Mouse (Mus musculus): Measurements from ENCODE around the gene Pate2. TPM values are rescaled to one million over a fixed set of nuclear protein-coding genes. Genes with fewer than 3 reads are reported as not detected.

Gene Pate2
- polyA plus RNA-seq, 1 experiment from 2014 or later, result 0.46 TPM

DNA sequence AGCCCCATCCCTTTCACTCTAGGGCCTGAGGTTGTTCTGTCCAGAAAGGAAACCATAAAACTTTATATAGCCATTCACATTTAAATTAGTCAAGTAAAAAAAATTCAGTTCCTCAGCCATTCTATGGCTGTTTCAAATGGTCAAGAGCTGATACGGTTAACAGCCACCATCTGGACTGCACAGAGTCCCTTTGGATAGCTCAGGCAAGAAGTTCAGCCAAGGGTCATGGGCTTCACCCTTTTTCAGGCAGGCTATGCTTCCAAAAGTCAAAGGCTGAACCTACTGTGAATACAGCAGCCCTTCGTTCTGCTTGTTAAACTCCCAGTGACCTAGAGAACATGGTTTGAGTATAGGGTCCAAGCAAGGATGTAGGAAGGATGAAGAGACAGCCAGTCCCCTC, 25.4 kb upstream of the Pate2 start:
- Histone ChIP-seq H3K27me3 (ENCODE audit: control insufficient read depth, insufficient read depth, low read length) (no peaks in the 10 kb centered on the region), H3K27ac (ENCODE audit: low read depth, low read length) (no peak overlapping the region), H3K9ac (ENCODE audit: low read depth, low read length) (no peak overlapping the region), H3K4me2 (no peak overlapping the region), H3K4me3 (ENCODE audit: low read depth, low read length) (no peak overlapping the region), H3K4me1 (ENCODE audit: control insufficient read depth, insufficient read depth, low read length) (0 out of 2 replicates have a peak, but pooled peaks cover 3% of the 10 kb centered on the region), H3K9me3 (replicated peaks; ENCODE audit: control insufficient read depth, low read length) (no peaks in the 10 kb centered on the region), H3K36me3 (ENCODE audit: control insufficient read depth, insufficient read depth, low read length) (no peaks in the 10 kb centered on the region)
- ATAC-seq (replicated peaks; ENCODE audit: insufficient number of reproducible peaks, low FRiP score, low TSS enrichment), result no peak
- WGBS (ENCODE audit: insufficient replicate concordance), result 88% methylated on average over 2 of the region's 2 CpGs

GRCm38 (mm10) chr9:35545704-35546103, 24.4 kb upstream of the Pate2 start:
- Histone ChIP-seq H3K4me1 (ENCODE audit: control insufficient read depth, insufficient read depth, low read length) (0 out of 2 replicates have a peak, but pooled peaks cover 3% of the 10 kb centered on the region), H3K9me3 (replicated peaks; ENCODE audit: control insufficient read depth, low read length) (no peaks in the 10 kb centered on the region), H3K4me2 (no peak overlapping the region), H3K9ac (ENCODE audit: low read depth, low read length) (no peak overlapping the region), H3K36me3 (ENCODE audit: control insufficient read depth, insufficient read depth, low read length) (no peaks in the 10 kb centered on the region), H3K27me3 (ENCODE audit: control insufficient read depth, insufficient read depth, low read length) (no peaks in the 10 kb centered on the region), H3K27ac (ENCODE audit: low read depth, low read length) (no peak overlapping the region), H3K4me3 (ENCODE audit: low read depth, low read length) (no peak overlapping the region)
- ATAC-seq (replicated peaks; ENCODE audit: insufficient number of reproducible peaks, low FRiP score, low TSS enrichment), result no peak
- WGBS (ENCODE audit: insufficient replicate concordance), result 67% methylated on average over 12 of the region's 12 CpGs

- 69% methylated on average over 9 of the region's 9 CpGs for WGBS (ENCODE audit: insufficient replicate concordance)
- H3K4me3 ChIP-seq (ENCODE audit: low read depth, low read length), result no peak overlapping the region
These were observed 23.3 kb upstream of the Pate2 start for GRCm38 (mm10) chr9:35546745-35547144.

GRCm38 (mm10) chr9:35548455-35548854, 21.6 kb upstream of the Pate2 start:
- no peak overlapping the region for H3K4me2 ChIP-seq
- no peak overlapping the region for H3K9ac ChIP-seq (ENCODE audit: low read depth, low read length)
- no peak overlapping the region for H3K27ac ChIP-seq (ENCODE audit: low read depth, low read length)
- WGBS (ENCODE audit: insufficient replicate concordance), result 78% methylated on average over 9 of the region's 9 CpGs
- ATAC-seq (replicated peaks; ENCODE audit: insufficient number of reproducible peaks, low FRiP score, low TSS enrichment), result no peak
- H3K9me3 ChIP-seq (replicated peaks; ENCODE audit: control insufficient read depth, low read length), result no peaks in the 10 kb centered on the region
- H3K4me3 ChIP-seq (ENCODE audit: low read depth, low read length), result no peak overlapping the region
- no peaks in the 10 kb centered on the region for H3K27me3 ChIP-seq (ENCODE audit: control insufficient read depth, insufficient read depth, low read length)
- no peaks in the 10 kb centered on the region for H3K36me3 ChIP-seq (ENCODE audit: control insufficient read depth, insufficient read depth, low read length)
- H3K4me1 ChIP-seq (ENCODE audit: control insufficient read depth, insufficient read depth, low read length), result 0 out of 2 replicates have a peak, but pooled peaks cover 3% of the 10 kb centered on the region

More at GRCm38 (mm10) chr9:35546745-35547144, 23.3 kb upstream of the Pate2 start:
- Histone ChIP-seq H3K4me1 (ENCODE audit: control insufficient read depth, insufficient read depth, low read length) (0 out of 2 replicates have a peak, but pooled peaks cover 3% of the 10 kb centered on the region), H3K27ac (ENCODE audit: low read depth, low read length) (no peak overlapping the region), H3K9me3 (replicated peaks; ENCODE audit: control insufficient read depth, low read length) (no peaks in the 10 kb centered on the region), H3K4me2 (no peak overlapping the region), H3K36me3 (ENCODE audit: control insufficient read depth, insufficient read depth, low read length) (no peaks in the 10 kb centered on the region), H3K27me3 (ENCODE audit: control insufficient read depth, insufficient read depth, low read length) (no peaks in the 10 kb centered on the region), H3K9ac (ENCODE audit: low read depth, low read length) (no peak overlapping the region)
- no peak for ATAC-seq (replicated peaks; ENCODE audit: insufficient number of reproducible peaks, low FRiP score, low TSS enrichment)

DNA sequence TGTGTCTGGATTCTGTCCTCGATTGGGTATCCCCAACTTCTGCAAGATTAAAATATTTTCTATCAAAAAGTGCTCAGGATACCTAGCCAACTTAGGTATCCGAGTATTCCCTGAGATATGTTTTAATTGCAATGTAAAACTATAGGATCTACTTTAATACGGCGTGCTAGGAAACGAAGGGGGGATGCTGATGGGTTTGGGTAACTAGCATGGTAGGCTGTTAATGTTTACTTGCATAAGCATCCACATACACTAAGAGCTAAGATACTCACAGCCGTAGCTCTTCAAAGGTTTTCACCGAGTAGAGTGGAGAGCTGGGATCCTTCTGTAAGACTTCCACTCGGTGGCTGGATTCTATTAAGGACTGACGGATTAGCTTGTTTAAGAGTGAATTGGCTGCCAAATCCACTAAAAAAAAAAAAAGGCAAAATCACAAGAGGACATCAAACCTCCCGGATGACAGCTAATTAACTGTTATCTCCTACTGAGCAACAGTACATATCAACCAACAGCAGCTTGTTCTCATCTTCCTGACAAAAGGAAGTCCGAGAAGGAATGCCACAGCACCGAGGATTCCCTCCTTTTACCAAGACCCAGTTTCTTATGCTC, 13.5 kb upstream of the Pate2 start:
- no peaks in the 10 kb centered on the region for H3K9me3 ChIP-seq (replicated peaks; ENCODE audit: control insufficient read depth, low read length)
- no peak overlapping the region for H3K9ac ChIP-seq (ENCODE audit: low read depth, low read length)
- peaks cover 7% of the 10 kb centered on the region; the same call in 1 of the 2 replicates for H3K4me1 ChIP-seq (ENCODE audit: control insufficient read depth, insufficient read depth, low read length)
- H3K27ac ChIP-seq (ENCODE audit: low read depth, low read length), result no peak overlapping the region
- no peak overlapping the region for H3K4me3 ChIP-seq (ENCODE audit: low read depth, low read length)
- ATAC-seq (replicated peaks; ENCODE audit: insufficient number of reproducible peaks, low FRiP score, low TSS enrichment), result no peak
- H3K27me3 ChIP-seq (ENCODE audit: control insufficient read depth, insufficient read depth, low read length), result peaks cover 7% of the 10 kb centered on the region; the same call in 1 of the 2 replicates
- H3K4me2 ChIP-seq, result no peak overlapping the region
- peaks cover 4% of the 10 kb centered on the region for H3K36me3 ChIP-seq (ENCODE audit: control insufficient read depth, insufficient read depth, low read length)
- WGBS (ENCODE audit: insufficient replicate concordance), result 46% methylated on average over 12 of the region's 12 CpGs

GRCm38 (mm10) chr9:35558257-35559008, 11.7 kb upstream of the Pate2 start, which contains the start of the genes Ddx25 and Pus3:
Gene Ddx25, minus strand, starts transcription at chr9:35558528.
Gene Pus3, plus strand, starts transcription at chr9:35558595.
- Histone ChIP-seq H3K9me3 (replicated peaks; ENCODE audit: control insufficient read depth, low read length) (no peaks in the 10 kb centered on the region), H3K9ac (ENCODE audit: low read depth, low read length) (peak within 1 kb of the TSS; percentile 86), H3K4me3 (ENCODE audit: low read depth, low read length) (peak within 1 kb of the TSS; percentile 87), H3K4me2 (peak within 1 kb of the TSS; percentile 78), H3K36me3 (ENCODE audit: control insufficient read depth, insufficient read depth, low read length) (peaks cover 8% of the 10 kb centered on the region), H3K27ac (ENCODE audit: low read depth, low read length) (peak within 1 kb of the TSS; percentile 46; the same call in 1 of the 2 replicates), H3K27me3 (ENCODE audit: control insufficient read depth, insufficient read depth, low read length) (peaks cover 7% of the 10 kb centered on the region; the same call in 1 of the 2 replicates), H3K4me1 (ENCODE audit: control insufficient read depth, insufficient read depth, low read length) (peaks cover 7% of the 10 kb centered on the region; the same call in 1 of the 2 replicates)
- peak; percentile 70 for ATAC-seq (replicated peaks; ENCODE audit: insufficient number of reproducible peaks, low FRiP score, low TSS enrichment)
- WGBS (ENCODE audit: insufficient replicate concordance), result 1% methylated on average over 59 of the region's 59 CpGs

- Histone ChIP-seq H3K9ac (ENCODE audit: low read depth, low read length) (peak overlapping the region; percentile 86), H3K27me3 (ENCODE audit: control insufficient read depth, insufficient read depth, low read length) (peaks cover 7% of the 10 kb centered on the region; the same call in 1 of the 2 replicates), H3K36me3 (ENCODE audit: control insufficient read depth, insufficient read depth, low read length) (peaks cover 8% of the 10 kb centered on the region), H3K4me1 (ENCODE audit: control insufficient read depth, insufficient read depth, low read length) (peaks cover 7% of the 10 kb centered on the region; the same call in 1 of the 2 replicates), H3K4me3 (ENCODE audit: low read depth, low read length) (peak overlapping the region; percentile 87), H3K4me2 (peak overlapping the region; percentile 78), H3K27ac (ENCODE audit: low read depth, low read length) (peak overlapping the region; percentile 46; the same call in 1 of the 2 replicates), H3K9me3 (replicated peaks; ENCODE audit: control insufficient read depth, low read length) (no peaks in the 10 kb centered on the region)
- peak; percentile 77 for ATAC-seq (replicated peaks; ENCODE audit: insufficient number of reproducible peaks, low FRiP score, low TSS enrichment)
- 2% methylated on average over 31 of the region's 31 CpGs for WGBS (ENCODE audit: insufficient replicate concordance)
These were observed 10.8 kb upstream of the Pate2 start for GRCm38 (mm10) chr9:35559009-35559890.

DNA sequence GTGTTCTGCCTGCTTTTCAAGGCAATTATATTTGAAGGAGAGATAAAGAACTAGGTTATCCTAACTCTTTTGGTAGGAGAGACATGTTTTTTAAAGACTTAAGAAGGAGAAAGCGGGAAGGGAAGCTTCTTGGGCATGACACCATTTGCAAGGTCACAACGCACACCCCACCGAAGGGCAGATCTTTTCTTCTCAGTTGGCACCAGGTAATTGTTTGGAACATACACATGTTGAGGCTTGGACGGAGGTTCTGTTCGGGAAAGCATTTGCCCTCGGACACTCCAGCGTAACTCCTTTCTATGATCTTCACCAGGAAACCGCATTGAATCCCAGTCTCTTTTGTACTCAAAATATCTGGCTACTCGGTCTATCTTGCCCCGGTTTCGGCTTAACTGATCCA, 9.0 kb upstream of the Pate2 start:
- 97% methylated on average over 11 of the region's 11 CpGs for WGBS (ENCODE audit: insufficient replicate concordance)
- H3K36me3 ChIP-seq (ENCODE audit: control insufficient read depth, insufficient read depth, low read length), result peaks cover 11% of the 10 kb centered on the region
- H3K27me3 ChIP-seq (ENCODE audit: control insufficient read depth, insufficient read depth, low read length), result peaks cover 7% of the 10 kb centered on the region; the same call in 1 of the 2 replicates
- ATAC-seq (replicated peaks; ENCODE audit: insufficient number of reproducible peaks, low FRiP score, low TSS enrichment), result no peak
- no peak overlapping the region for H3K4me2 ChIP-seq
- H3K4me3 ChIP-seq (ENCODE audit: low read depth, low read length), result no peak overlapping the region
- no peaks in the 10 kb centered on the region for H3K9me3 ChIP-seq (replicated peaks; ENCODE audit: control insufficient read depth, low read length)
- no peak overlapping the region for H3K27ac ChIP-seq (ENCODE audit: low read depth, low read length)
- no peak overlapping the region for H3K9ac ChIP-seq (ENCODE audit: low read depth, low read length)
- peaks cover 7% of the 10 kb centered on the region; the same call in 1 of the 2 replicates for H3K4me1 ChIP-seq (ENCODE audit: control insufficient read depth, insufficient read depth, low read length)
